Mouse (Mus musculus) liver, postnatal 0 days (tissue): ENCODE results near the gene Rnft1. TPM values are rescaled to one million over a fixed set of nuclear protein-coding genes. Genes with fewer than 3 reads are reported as not detected.

Experiments
- ATAC-seq: fragments of 200-750 bp; cut with Nextera tagmentation; 2 replicates; pipeline ENCODE4 v1.8.0; 2017; ENCODE audit warnings: mild to moderate bottlenecking, moderate library complexity
- DNase-seq: peaks from one replicate; pipeline ENCODE4 v3.0.0-alpha.2; 2016
- H3K27ac ChIP-seq: fragments of 300-500 bp; sonication (generic); 2 replicates; pipeline ENCODE4 v1.5.1; 2014; ENCODE audit warnings: antibody characterized with exemption, moderate library complexity, mild to moderate bottlenecking, low read depth
- H3K27me3 ChIP-seq: fragments of 300-500 bp; sonication (generic); 2 replicates; pipeline ENCODE4 v1.6.1; 2014; ENCODE audit warnings: low read length, control low read depth, mixed read lengths; ENCODE audit not compliant: insufficient read depth
- H3K36me3 ChIP-seq: fragments of 300-500 bp; sonication (generic); replicated peaks from 2 replicates; pipeline ENCODE4 v1.6.1; 2014; ENCODE audit warnings: mild to moderate bottlenecking, control low read depth, low read length, moderate library complexity, mixed read lengths; ENCODE audit not compliant: insufficient read depth
- H3K4me1 ChIP-seq: fragments of 300-500 bp; sonication (generic); 2 replicates; pipeline ENCODE4 v1.6.1; 2014; ENCODE audit warnings: antibody characterized with exemption, mild to moderate bottlenecking, control low read depth; ENCODE audit not compliant: insufficient read depth
- H3K4me2 ChIP-seq: fragments of 300-500 bp; sonication (generic); 2 replicates; pipeline ENCODE4 v1.6.1; 2014; ENCODE audit warnings: low read depth, mild to moderate bottlenecking, low read length, moderate library complexity, mixed read lengths
- H3K4me3 ChIP-seq: fragments of 300-500 bp; sonication (generic); 2 replicates; pipeline ENCODE4 v1.5.1; 2014; ENCODE audit warnings: low read depth, low read length
- H3K9ac ChIP-seq: fragments of 300-500 bp; sonication (generic); replicated peaks from 2 replicates; pipeline ENCODE4 v1.6.1; 2014; ENCODE audit warnings: mild to moderate bottlenecking, moderate library complexity
- H3K9me3 ChIP-seq: fragments of 300-500 bp; sonication (generic); 2 replicates; pipeline ENCODE4 v1.6.1; 2016; ENCODE audit warnings: mild to moderate bottlenecking, control low read depth, low read length, mixed read lengths
- CTCF ChIP-seq: sonication (generic); IDR thresholded peaks from 2 replicates; pipeline ENCODE4 v1.5.1; 2016; ENCODE audit warnings: antibody characterized with exemption, low read depth
- EP300 ChIP-seq: IDR thresholded peaks from 2 replicates; pipeline ENCODE4 v1.6.1; 2016; ENCODE audit warnings: antibody characterized with exemption, low read depth, mild to moderate bottlenecking
- WGBS: fragments of 180-500 bp; shearing (Covaris S2); extraction: QIAGEN DNeasy Blood & Tissue Kit; methylation state at CpG from one replicate; pipeline ENCODE4 v1.1.7; 2014; ENCODE audit not compliant: insufficient replicate concordance; 5-methylcytosine and 5-hydroxymethylcytosine counted together
- polyA plus RNA-seq: library from polyadenylated mRNA; unstranded; fragments of >200 nt; fragmentation: Nextera tagmentation; extraction: Ambion mirVana; gene quantifications from 2 replicates; pipeline ENCODE4 v1.2.1, GENCODE M21; 2015

Gene Rnft1
- polyA plus RNA-seq, 1 experiment from 2014 or later, result 19.8 TPM

- 0 out of 2 replicates have a peak overlapping the region, but pooled peaks have one; percentile 51 for H3K4me2 ChIP-seq
- WGBS, result 64% methylated on average over 3 of the region's 3 CpGs
- H3K4me3 ChIP-seq, result no peak overlapping the region
- H3K9me3 ChIP-seq, result no peaks in the 10 kb centered on the region
- no peak overlapping the region for H3K9ac ChIP-seq
- no peak overlapping the region for H3K27ac ChIP-seq
- DNase-seq, result no peak
- peaks cover 3% of the 10 kb centered on the region; the same call in 1 of the 2 replicates for H3K4me1 ChIP-seq
- H3K36me3 ChIP-seq, result no peaks in the 10 kb centered on the region
- TF ChIP-seq CTCF, result no peak
- no peak for TF ChIP-seq EP300
- no peaks in the 10 kb centered on the region for H3K27me3 ChIP-seq
- ATAC-seq, result no peak
These were observed 10.9 kb upstream of the Rnft1 start for GRCm38 (mm10) chr11:86473576-86473975.

- Histone ChIP-seq H3K27ac (peak overlapping the region; percentile 88), H3K9ac (peak overlapping the region; percentile 82), H3K27me3 (no peaks in the 10 kb centered on the region), H3K9me3 (no peaks in the 10 kb centered on the region), H3K4me1 (peaks cover 8% of the 10 kb centered on the region), H3K36me3 (peaks cover 9% of the 10 kb centered on the region), H3K4me2 (peak overlapping the region; percentile 97), H3K4me3 (peak overlapping the region; percentile 76)
- TF ChIP-seq EP300 (no peak), CTCF (no peak)
- peak; percentile 58 for DNase-seq
- ATAC-seq, result peak; percentile 19
- WGBS, result under 1% methylated on average over 25 of the region's 25 CpGs
These were observed 553 bp downstream of the Rnft1 start for GRCm38 (mm10) chr11:86484910-86485510.

GRCm38 (mm10) chr11:86490782-86491181 lies 6.3 kb downstream of the Rnft1 start:
- Histone ChIP-seq H3K4me2 (no peak overlapping the region), H3K9me3 (no peaks in the 10 kb centered on the region), H3K9ac (no peak overlapping the region), H3K36me3 (peaks cover 36% of the 10 kb centered on the region), H3K27ac (no peak overlapping the region), H3K4me1 (peaks cover 3% of the 10 kb centered on the region), H3K4me3 (no peak overlapping the region), H3K27me3 (no peaks in the 10 kb centered on the region)
- DNase-seq (no peak), ATAC-seq (no peak)
- 89% methylated on average over 1 of the region's 1 CpGs for WGBS
- no peak for TF ChIP-seq CTCF

GRCm38 (mm10) chr11:86497356-86497755 lies 12.9 kb downstream of the Rnft1 start:
- Histone ChIP-seq H3K27ac (no peak overlapping the region), H3K4me2 (no peak overlapping the region), H3K36me3 (peaks cover 44% of the 10 kb centered on the region), H3K9me3 (no peaks in the 10 kb centered on the region), H3K27me3 (no peaks in the 10 kb centered on the region), H3K4me3 (no peak overlapping the region), H3K4me1 (no peaks in the 10 kb centered on the region), H3K9ac (no peak overlapping the region)
- TF ChIP-seq EP300, result no peak
- no peak for TF ChIP-seq CTCF
- ATAC-seq, result no peak
- no peak for DNase-seq
- 91% methylated on average over 1 of the region's 1 CpGs for WGBS

- H3K27ac ChIP-seq, result no peak overlapping the region
These were observed 13.5 kb downstream of the Rnft1 start for GRCm38 (mm10) chr11:86497908-86498307.

GRCm38 (mm10) chr11:86500795-86501194 lies 16.3 kb downstream of the Rnft1 start:
- Histone ChIP-seq H3K4me3 (no peak overlapping the region), H3K9ac (no peak overlapping the region), H3K27ac (no peak overlapping the region), H3K9me3 (no peaks in the 10 kb centered on the region), H3K4me2 (no peak overlapping the region), H3K27me3 (no peaks in the 10 kb centered on the region), H3K36me3 (peaks cover 46% of the 10 kb centered on the region), H3K4me1 (no peaks in the 10 kb centered on the region)
- WGBS, result 76% methylated on average over 1 of the region's 1 CpGs
- no peak for DNase-seq
- no peak for ATAC-seq
- no peak for TF ChIP-seq CTCF
- no peak for TF ChIP-seq EP300

More at GRCm38 (mm10) chr11:86497908-86498307, 13.5 kb downstream of the Rnft1 start:
- TF ChIP-seq CTCF (peak; percentile 46; the same call in 1 of the 2 replicates), EP300 (no peak)
- Histone ChIP-seq H3K4me1 (no peaks in the 10 kb centered on the region), H3K9ac (no peak overlapping the region), H3K4me2 (no peak overlapping the region), H3K4me3 (no peak overlapping the region), H3K27me3 (no peaks in the 10 kb centered on the region), H3K36me3 (peaks cover 45% of the 10 kb centered on the region), H3K9me3 (no peaks in the 10 kb centered on the region)
- DNase-seq (peak; percentile 26), ATAC-seq (no peak; the same call in 1 of the 2 replicates)
- WGBS, result 83% methylated on average over 3 of the region's 3 CpGs

- no peak overlapping the region for H3K4me2 ChIP-seq
- no peak overlapping the region for H3K9ac ChIP-seq
- H3K9me3 ChIP-seq, result no peaks in the 10 kb centered on the region
- H3K36me3 ChIP-seq, result peaks cover 60% of the 10 kb centered on the region
- 86% methylated on average over 2 of the region's 2 CpGs for WGBS
- TF ChIP-seq EP300 (no peak), CTCF (no peak)
- no peaks in the 10 kb centered on the region for H3K27me3 ChIP-seq
- H3K4me3 ChIP-seq, result no peak overlapping the region
- no peak for DNase-seq
- H3K4me1 ChIP-seq, result no peaks in the 10 kb centered on the region
- ATAC-seq, result no peak
- H3K27ac ChIP-seq, result no peak overlapping the region
These were observed 18.7 kb downstream of the Rnft1 start for GRCm38 (mm10) chr11:86503121-86503520.
